Mouse (Mus musculus): ENCODE results near the gene Lrp5.
A peak's percentile ranks its signal among the peaks of the same experiment; 100 is the strongest.
"Not testable (repeated sequence)": the region's sequence is repeated elsewhere in the genome, so short reads cannot be mapped to it uniquely, and the experiment has no call there.

Lrp5 gene

DNA sequence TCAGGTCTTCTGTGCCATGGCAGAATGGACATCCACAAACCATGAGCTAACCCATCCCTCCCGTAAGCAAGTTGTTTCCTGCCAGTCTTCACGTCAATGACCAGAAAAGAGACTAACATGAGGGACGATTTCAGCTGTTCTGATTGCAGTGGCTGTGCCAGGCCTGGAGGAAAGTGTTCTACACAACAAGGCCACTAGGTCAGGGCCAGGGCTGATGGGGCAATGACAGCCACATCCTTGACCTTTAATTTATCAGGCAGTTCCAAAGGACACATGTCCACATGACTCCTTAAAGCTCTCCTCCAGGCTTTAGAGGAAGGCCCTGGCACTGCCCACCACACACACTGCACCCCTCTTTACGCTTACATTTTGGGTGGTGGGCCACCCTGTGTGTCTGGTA is 9.1 kb upstream of the Lrp5 start:
- DNase-seq (ENCODE audit: low read depth): no peak

DNA sequence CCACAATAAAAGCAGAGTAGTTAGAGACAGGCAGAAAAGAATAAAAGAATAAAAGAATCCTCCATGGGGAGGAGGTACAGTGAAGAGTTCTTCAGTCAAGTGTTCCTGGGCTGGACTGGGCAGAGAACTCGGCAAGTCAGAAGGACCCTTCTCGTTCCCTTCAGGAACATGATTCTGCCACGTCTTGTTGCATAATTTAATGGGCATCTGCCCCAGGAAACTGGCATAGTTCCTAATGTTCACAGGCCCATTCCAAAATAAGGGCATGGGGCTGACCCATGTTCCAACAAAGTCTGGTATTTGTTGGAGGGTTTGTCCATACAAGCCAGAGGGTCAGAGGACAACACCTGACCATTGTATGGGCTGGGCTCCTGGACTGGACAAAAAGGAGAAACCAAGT is 8.6 kb upstream of the Lrp5 start:
- no peak for DNase-seq (ENCODE audit: low read depth)

DNA sequence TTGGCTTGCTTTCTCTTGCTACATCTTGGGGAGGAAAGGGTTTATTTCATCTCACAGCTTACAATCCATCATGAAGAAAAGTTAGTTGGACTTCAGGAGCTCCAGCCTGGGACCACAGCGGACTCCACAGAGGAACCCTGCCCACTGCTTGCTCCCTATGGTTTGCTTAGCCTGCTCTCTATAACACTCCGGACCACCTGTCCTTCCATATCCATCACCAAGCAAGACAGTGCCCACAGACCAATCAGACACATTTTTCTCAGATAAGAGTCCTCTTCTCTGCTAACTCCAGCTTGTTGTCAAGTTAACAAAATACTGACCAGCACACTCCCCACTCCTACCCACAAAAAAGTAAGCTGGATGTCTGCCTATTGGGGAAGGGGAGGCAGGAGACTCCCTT is 8.1 kb upstream of the Lrp5 start:
- DNase-seq (ENCODE audit: low read depth): no peak

- DNase-seq (ENCODE audit: low read depth): peak; percentile 70
Observed at GRCm38 (mm10) chr19:3692414-3693145, 6.2 kb upstream of the Lrp5 start.

DNA sequence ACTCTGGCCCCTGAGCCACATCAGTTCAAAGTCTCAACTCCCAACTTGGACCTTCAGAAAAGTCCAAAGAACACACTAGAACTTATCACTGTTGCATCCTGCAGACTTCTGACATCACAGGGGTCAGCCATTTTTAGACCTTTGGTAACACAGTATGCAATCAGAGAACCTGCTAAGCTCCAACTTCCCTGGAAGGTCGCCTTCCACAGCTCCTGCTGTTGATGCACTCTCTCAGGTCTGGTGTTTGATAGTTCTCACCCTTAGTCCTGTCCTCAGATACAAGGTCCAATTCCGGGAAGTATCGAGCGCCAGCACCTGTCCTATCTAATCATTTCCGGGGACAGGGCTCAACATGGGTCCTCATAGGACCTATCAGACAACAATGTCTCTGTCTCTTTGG is 5.0 kb upstream of the Lrp5 start:
- DNase-seq (ENCODE audit: low read depth): no peak

- DNase-seq (ENCODE audit: low read depth): no peak
Observed at GRCm38 (mm10) chr19:3687676-3688171, 1.4 kb upstream of the Lrp5 start.

- peak; percentile 66 for DNase-seq (ENCODE audit: low read depth)
Observed at GRCm38 (mm10) chr19:3685611-3686214, 651 bp downstream of the Lrp5 start.

- no peak for DNase-seq (ENCODE audit: low read depth)
Observed at GRCm38 (mm10) chr19:3684957-3685580, 1.3 kb downstream of the Lrp5 start.

GRCm38 (mm10) chr19:3684414-3684813 is 1.9 kb downstream of the Lrp5 start:
- DNase-seq (ENCODE audit: low read depth): no peak

GRCm38 (mm10) chr19:3681310-3681934 is 4.9 kb downstream of the Lrp5 start:
- peak; percentile 84 for DNase-seq (ENCODE audit: low read depth)

- no peak for DNase-seq (ENCODE audit: low read depth)
Observed at GRCm38 (mm10) chr19:3680732-3681131, 5.6 kb downstream of the Lrp5 start.

- no peak for DNase-seq (ENCODE audit: low read depth)
Observed at GRCm38 (mm10) chr19:3674122-3674855, 12.1 kb downstream of the Lrp5 start.

DNA sequence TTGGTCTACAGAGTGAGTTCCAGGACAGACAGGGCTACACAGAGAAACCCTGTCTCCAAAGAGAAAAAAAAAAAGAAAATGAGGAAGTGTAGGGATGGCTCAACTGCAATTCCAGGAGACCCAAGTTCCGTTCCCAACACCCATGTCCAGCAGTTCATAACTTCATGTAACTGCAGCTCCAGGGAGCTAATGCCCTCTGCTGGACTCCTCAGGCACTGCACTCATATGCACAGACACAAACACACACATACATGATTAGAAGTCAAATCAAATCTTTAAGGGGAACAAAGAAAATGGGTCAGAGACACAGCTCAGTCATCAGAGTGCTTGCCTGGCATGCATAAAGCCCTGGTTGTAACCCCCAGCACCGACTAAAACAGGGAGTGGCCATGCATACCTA is 13.2 kb downstream of the Lrp5 start:
- DNase-seq (ENCODE audit: low read depth): no peak

DNA sequence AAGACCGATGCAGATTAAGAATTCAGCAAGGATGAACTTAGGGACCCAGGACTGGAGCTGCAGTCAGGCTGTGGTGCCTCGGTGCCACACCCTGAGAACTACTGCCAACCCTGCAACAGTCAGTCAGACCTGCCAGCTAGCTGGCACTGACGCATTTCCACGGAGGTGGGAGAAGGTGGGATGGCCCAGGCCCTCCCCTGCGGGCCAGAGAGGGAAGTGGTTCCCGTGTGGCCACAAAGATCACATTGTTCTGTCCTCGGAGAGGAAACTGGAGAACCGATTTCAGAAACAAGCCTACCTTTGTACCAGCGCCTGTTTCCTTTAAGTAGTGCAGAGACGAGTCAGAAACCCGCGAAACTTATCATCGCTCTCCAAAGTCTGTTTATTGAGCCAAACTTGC is 17.3 kb downstream of the Lrp5 start:
- peak; percentile 55 for DNase-seq (ENCODE audit: low read depth)

DNA sequence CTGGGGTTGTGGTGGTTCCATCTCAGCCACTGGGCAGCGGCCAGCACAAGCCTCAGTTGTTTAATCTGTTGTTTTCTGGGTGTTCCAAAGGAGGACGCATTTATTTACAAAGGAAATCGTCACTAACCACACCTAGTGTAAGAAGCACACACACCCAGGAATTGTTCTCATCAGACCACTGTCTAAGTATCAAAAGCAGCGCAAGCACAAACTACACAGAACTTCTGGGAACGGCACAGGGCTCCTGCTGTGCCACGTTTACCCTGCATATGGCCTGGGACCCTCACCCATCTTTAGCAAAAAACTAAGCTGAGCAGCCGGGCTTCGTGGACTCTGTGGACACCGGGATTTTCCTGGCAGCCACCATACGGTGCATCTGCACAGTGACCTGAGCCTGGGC is 17.8 kb downstream of the Lrp5 start:
- DNase-seq (ENCODE audit: low read depth): no peak

GRCm38 (mm10) chr19:3667979-3668378 is 18.4 kb downstream of the Lrp5 start:
- no peak for DNase-seq (ENCODE audit: low read depth)

- DNase-seq (ENCODE audit: low read depth): peak; percentile 61
Observed at GRCm38 (mm10) chr19:3667155-3667895, 19.0 kb downstream of the Lrp5 start.

GRCm38 (mm10) chr19:3666632-3667031 is 19.7 kb downstream of the Lrp5 start:
- DNase-seq (ENCODE audit: low read depth): peak; percentile 75

GRCm38 (mm10) chr19:3665510-3665909 is 20.9 kb downstream of the Lrp5 start:
- peak; percentile 68 for DNase-seq (ENCODE audit: low read depth)

GRCm38 (mm10) chr19:3657947-3658346 is 28.4 kb downstream of the Lrp5 start:
- no peak for DNase-seq (ENCODE audit: low read depth)

DNA sequence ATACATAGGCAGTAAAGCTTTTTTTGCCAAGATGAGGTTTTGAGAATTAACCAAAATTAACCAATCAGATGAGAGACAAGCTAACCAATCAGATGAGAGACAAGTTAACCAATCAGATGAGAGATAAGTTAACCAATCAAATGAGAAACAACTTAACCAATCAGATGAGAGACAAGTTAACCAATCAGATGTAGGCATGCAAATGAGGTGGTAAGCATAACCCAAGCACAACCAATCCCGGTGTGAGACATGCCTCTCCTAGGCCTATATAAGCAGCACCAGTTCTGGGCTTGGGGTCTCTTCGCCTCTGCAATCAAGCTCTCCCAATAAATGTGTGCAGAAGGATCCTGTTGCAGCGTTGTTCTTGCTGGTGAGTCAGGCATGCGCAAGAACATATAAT is 29.3 kb downstream of the Lrp5 start:
- DNase-seq (ENCODE audit: low read depth): not testable (repeated sequence)
